Mouse (Mus musculus): Measurements from ENCODE around the gene Rdh1. TPM values are rescaled to one million over a fixed set of nuclear protein-coding genes. Genes with fewer than 3 reads are reported as not detected.

Gene Rdh1
- polyA plus RNA-seq, 1 experiment, result not detected

DNA sequence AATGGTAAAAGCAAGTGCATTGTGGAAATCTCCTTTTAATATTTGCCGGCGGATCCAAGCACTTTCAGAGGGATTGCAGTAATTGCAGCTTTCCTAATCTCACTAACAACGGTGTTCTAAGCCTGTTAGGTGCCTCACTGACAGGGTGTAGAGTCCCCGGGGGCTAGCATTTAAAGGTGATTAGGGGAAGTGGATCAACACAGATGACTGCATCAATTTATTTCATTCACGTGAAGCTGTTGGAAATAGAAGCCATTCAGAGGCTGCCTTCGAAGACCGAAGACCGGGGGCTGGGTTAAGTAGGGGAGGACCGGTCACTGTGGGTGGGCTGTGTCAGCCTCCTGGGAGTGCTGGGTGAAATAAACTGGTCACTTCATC lies 28.6 kb upstream of the Rdh1 start:
- H3K4me1 ChIP-seq (ENCODE audit: control insufficient read depth), result peaks cover 96% of the 10 kb centered on the region
- H3K27me3 ChIP-seq (ENCODE audit: control insufficient read depth), result peaks cover 6% of the 10 kb centered on the region
- no peak for TF ChIP-seq TAL1 (IDR thresholded peaks at IDR 0.05; ENCODE audit: low read length)
- no peak for TF ChIP-seq GATA1 (IDR thresholded peaks at IDR 0.05; ENCODE audit: low read length)
- 0 out of 2 replicates have a peak, but pooled peaks cover 2% of the 10 kb centered on the region for H3K9me3 ChIP-seq (ENCODE audit: control insufficient read depth, low read length)
- no peak overlapping the region for H3K4me3 ChIP-seq (replicated peaks)
- peaks cover 15% of the 10 kb centered on the region for H3K36me3 ChIP-seq (ENCODE audit: control insufficient read depth)

GRCm38 (mm10) chr10:127731397-127731796 lies 28.1 kb upstream of the Rdh1 start:
- Histone ChIP-seq H3K9me3 (ENCODE audit: control insufficient read depth, low read length) (0 out of 2 replicates have a peak, but pooled peaks cover 2% of the 10 kb centered on the region), H3K4me3 (replicated peaks) (no peak overlapping the region), H3K4me1 (ENCODE audit: control insufficient read depth) (peaks cover 98% of the 10 kb centered on the region), H3K27me3 (ENCODE audit: control insufficient read depth) (peaks cover 5% of the 10 kb centered on the region), H3K36me3 (ENCODE audit: control insufficient read depth) (peaks cover 15% of the 10 kb centered on the region)
- TF ChIP-seq GATA1 (IDR thresholded peaks at IDR 0.05; ENCODE audit: low read length) (no peak), TAL1 (IDR thresholded peaks at IDR 0.05; ENCODE audit: low read length) (no peak)

DNA sequence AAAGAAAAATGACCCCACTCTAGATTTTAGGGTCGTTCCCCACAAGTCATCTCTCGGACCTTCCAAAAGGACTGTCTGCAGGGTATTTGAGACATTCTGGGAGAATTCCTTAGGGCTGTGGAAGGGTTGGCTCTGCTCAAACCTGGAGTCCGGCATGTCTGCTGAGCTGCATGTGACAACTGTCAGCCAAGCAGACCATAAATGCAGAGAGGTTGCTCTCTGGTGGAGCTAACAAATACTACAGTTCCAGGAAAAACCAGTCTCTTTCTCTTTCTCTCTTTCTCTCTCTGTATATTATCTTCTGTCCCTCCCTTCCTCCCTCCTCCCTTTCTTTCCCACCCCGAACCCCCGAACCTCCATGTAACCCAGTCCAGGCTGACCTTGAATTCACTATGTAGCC lies 25.1 kb upstream of the Rdh1 start:
- H3K4me3 ChIP-seq (replicated peaks), result no peak overlapping the region
- peaks cover under 1% of the 10 kb centered on the region for H3K27me3 ChIP-seq (ENCODE audit: control insufficient read depth)
- peaks cover 4% of the 10 kb centered on the region for H3K36me3 ChIP-seq (ENCODE audit: control insufficient read depth)
- H3K9me3 ChIP-seq (ENCODE audit: control insufficient read depth, low read length), result 0 out of 2 replicates have a peak, but pooled peaks cover 2% of the 10 kb centered on the region
- TF ChIP-seq TAL1 (IDR thresholded peaks at IDR 0.05; ENCODE audit: low read length) (no peak), GATA1 (IDR thresholded peaks at IDR 0.05; ENCODE audit: low read length) (no peak)
- peaks cover 95% of the 10 kb centered on the region for H3K4me1 ChIP-seq (ENCODE audit: control insufficient read depth)

DNA sequence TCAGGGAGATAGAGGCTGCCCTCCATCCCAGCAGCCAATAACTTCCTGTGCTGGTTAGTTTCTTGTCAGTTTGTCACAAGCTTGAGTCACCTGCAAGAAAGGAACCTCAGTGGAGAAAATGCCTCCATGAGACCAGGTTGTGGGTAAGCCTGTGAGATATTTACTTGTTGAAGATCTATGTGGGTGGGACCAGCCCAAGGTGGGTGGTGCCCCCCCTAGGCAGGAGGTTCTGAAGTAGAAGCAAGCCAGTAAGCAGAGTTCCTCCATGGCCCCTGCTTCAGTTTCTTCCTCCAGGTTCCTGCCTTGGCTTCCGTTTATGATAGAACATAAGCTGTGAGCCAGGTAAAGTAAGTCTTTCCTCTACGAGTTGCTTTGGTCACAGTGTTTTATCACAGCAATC lies 23.3 kb upstream of the Rdh1 start:
- Histone ChIP-seq H3K36me3 (ENCODE audit: control insufficient read depth) (peaks cover 3% of the 10 kb centered on the region), H3K27me3 (ENCODE audit: control insufficient read depth) (peaks cover 7% of the 10 kb centered on the region), H3K4me1 (ENCODE audit: control insufficient read depth) (peaks cover 86% of the 10 kb centered on the region), H3K4me3 (replicated peaks) (no peak overlapping the region), H3K9me3 (ENCODE audit: control insufficient read depth, low read length) (0 out of 2 replicates have a peak, but pooled peaks cover 2% of the 10 kb centered on the region)
- TF ChIP-seq TAL1 (IDR thresholded peaks at IDR 0.05; ENCODE audit: low read length), result no peak
- TF ChIP-seq GATA1 (IDR thresholded peaks at IDR 0.05; ENCODE audit: low read length), result no peak

GRCm38 (mm10) chr10:127736916-127737315 lies 22.6 kb upstream of the Rdh1 start:
- Histone ChIP-seq H3K4me3 (replicated peaks) (no peak overlapping the region), H3K36me3 (ENCODE audit: control insufficient read depth) (peaks cover 9% of the 10 kb centered on the region), H3K4me1 (ENCODE audit: control insufficient read depth) (peaks cover 80% of the 10 kb centered on the region), H3K9me3 (ENCODE audit: control insufficient read depth, low read length) (peaks cover 7% of the 10 kb centered on the region), H3K27me3 (ENCODE audit: control insufficient read depth) (peaks cover 7% of the 10 kb centered on the region)
- TF ChIP-seq GATA1 (IDR thresholded peaks at IDR 0.05; ENCODE audit: low read length), result no peak
- no peak for TF ChIP-seq TAL1 (IDR thresholded peaks at IDR 0.05; ENCODE audit: low read length)

DNA sequence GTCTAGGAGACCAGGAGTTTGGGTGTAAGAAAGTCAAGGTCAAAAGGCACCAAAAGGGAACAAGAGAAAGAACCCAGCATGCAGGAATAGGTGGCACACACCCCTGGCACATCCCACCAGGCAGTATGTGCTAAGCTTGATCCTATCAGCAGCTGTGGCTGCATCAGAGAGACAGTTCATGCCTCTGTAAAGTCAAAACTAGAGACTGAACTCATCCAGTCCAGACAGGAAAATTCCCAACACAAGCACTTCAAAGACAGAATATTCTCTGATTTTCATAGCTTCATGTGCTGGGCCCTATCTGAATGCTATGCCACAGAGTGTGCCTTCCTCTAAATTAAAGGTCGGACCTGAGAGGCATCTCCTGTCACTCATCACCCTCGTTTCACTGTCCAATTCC lies 22.0 kb upstream of the Rdh1 start:
- H3K27me3 ChIP-seq (ENCODE audit: control insufficient read depth), result peaks cover 7% of the 10 kb centered on the region
- peaks cover 73% of the 10 kb centered on the region for H3K4me1 ChIP-seq (ENCODE audit: control insufficient read depth)
- no peak for TF ChIP-seq TAL1 (IDR thresholded peaks at IDR 0.05; ENCODE audit: low read length)
- TF ChIP-seq GATA1 (IDR thresholded peaks at IDR 0.05; ENCODE audit: low read length), result no peak
- H3K9me3 ChIP-seq (ENCODE audit: control insufficient read depth, low read length), result peaks cover 14% of the 10 kb centered on the region
- H3K4me3 ChIP-seq (replicated peaks), result no peak overlapping the region
- H3K36me3 ChIP-seq (ENCODE audit: control insufficient read depth), result peaks cover 16% of the 10 kb centered on the region

GRCm38 (mm10) chr10:127738151-127738882 lies 21.2 kb upstream of the Rdh1 start:
- H3K36me3 ChIP-seq (ENCODE audit: control insufficient read depth), result peaks cover 23% of the 10 kb centered on the region
- H3K4me1 ChIP-seq (ENCODE audit: control insufficient read depth), result peaks cover 66% of the 10 kb centered on the region
- TF ChIP-seq TAL1 (IDR thresholded peaks at IDR 0.05; ENCODE audit: low read length), result no peak
- TF ChIP-seq GATA1 (IDR thresholded peaks at IDR 0.05; ENCODE audit: low read length), result no peak
- peak overlapping the region; percentile 72 for H3K4me3 ChIP-seq (replicated peaks)
- peaks cover 21% of the 10 kb centered on the region for H3K9me3 ChIP-seq (ENCODE audit: control insufficient read depth, low read length)
- peaks cover 7% of the 10 kb centered on the region for H3K27me3 ChIP-seq (ENCODE audit: control insufficient read depth)

- Histone ChIP-seq H3K9me3 (ENCODE audit: control insufficient read depth, low read length) (peaks cover 29% of the 10 kb centered on the region), H3K4me1 (ENCODE audit: control insufficient read depth) (peaks cover 58% of the 10 kb centered on the region), H3K36me3 (ENCODE audit: control insufficient read depth) (peaks cover 32% of the 10 kb centered on the region), H3K4me3 (replicated peaks) (peak within 1 kb of the TSS; percentile 72), H3K27me3 (ENCODE audit: control insufficient read depth) (peaks cover 7% of the 10 kb centered on the region)
- no peak for TF ChIP-seq GATA1 (IDR thresholded peaks at IDR 0.05; ENCODE audit: low read length)
These were observed 20.3 kb upstream of the Rdh1 start, which contains the start of gene Zbtb39 for GRCm38 (mm10) chr10:127739083-127739660. TSS of gene Zbtb39 (plus strand) at chr10:127739538.

GRCm38 (mm10) chr10:127739661-127740161 lies 19.8 kb upstream of the Rdh1 start:
- Histone ChIP-seq H3K4me3 (replicated peaks) (peak overlapping the region; percentile 72), H3K9me3 (ENCODE audit: control insufficient read depth, low read length) (peaks cover 29% of the 10 kb centered on the region), H3K4me1 (ENCODE audit: control insufficient read depth) (peaks cover 54% of the 10 kb centered on the region), H3K27me3 (ENCODE audit: control insufficient read depth) (peaks cover 7% of the 10 kb centered on the region), H3K36me3 (ENCODE audit: control insufficient read depth) (peaks cover 37% of the 10 kb centered on the region)
- no peak for TF ChIP-seq TAL1 (IDR thresholded peaks at IDR 0.05; ENCODE audit: low read length)
- TF ChIP-seq GATA1 (IDR thresholded peaks at IDR 0.05; ENCODE audit: low read length), result no peak
